Mouse (Mus musculus): Measurements from ENCODE around the gene Rab25.

- TF ChIP-seq CTCF (IDR thresholded peaks at IDR 0.05; ENCODE audit: control insufficient read depth, insufficient read depth, low read length) (no peak), POLR2A (IDR thresholded peaks at IDR 0.05; ENCODE audit: borderline replicate concordance, control insufficient read depth, low read depth, low read length) (no peak)
Observed at GRCm38 (mm10) chr3:88555731-88556130, 7.6 kb upstream of the Rab25 start.

Measured in bone marrow, adult 2 months (tissue).